Mouse (Mus musculus) spleen, adult 2 months (tissue): ENCODE data around the gene Fbln2.

Experiments
- CTCF ChIP-seq: fragments of 200-500 bp; IDR thresholded peaks from 2 replicates; pipeline ENCODE4 v1.5.1; 2011; ENCODE audit warnings: mild to moderate bottlenecking, inconsistent platforms; ENCODE audit not compliant: insufficient read depth, insufficient read length, insufficient replicate concordance; ENCODE audit errors: extremely low read depth
- POLR2A ChIP-seq: fragments of 200-500 bp; IDR thresholded peaks from 2 replicates; pipeline ENCODE4 v1.6.1; 2011; ENCODE audit warnings: low read depth, low read length, inconsistent platforms

DNA sequence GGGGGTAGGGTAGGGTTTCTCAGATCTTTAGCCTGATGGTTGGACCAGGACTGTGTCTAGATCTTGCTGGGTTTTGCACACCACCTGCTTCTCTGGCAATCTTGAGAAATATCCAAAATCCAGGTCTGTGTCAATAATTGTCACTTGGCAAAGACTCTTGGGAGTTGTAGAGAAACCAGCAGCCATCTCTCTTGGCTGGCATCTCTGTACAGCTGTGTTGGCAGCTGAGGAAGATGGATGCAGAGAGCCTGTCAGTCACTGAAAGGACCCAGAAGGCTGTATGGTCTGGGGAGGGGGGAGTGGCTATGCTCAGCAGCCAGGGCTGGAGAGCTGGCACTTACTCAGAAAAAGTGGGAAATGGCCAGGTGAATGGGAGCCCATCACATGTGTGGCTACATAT lies 7.8 kb downstream of the Fbln2 start:
- TF ChIP-seq CTCF (no peak), POLR2A (no peak)
